Mouse (Mus musculus) midbrain, embryonic 10.5 days (tissue): ENCODE results near the gene Spock1. TPM values are rescaled to one million over a fixed set of nuclear protein-coding genes. Genes with fewer than 3 reads are reported as not detected.
A peak's percentile ranks its signal among the peaks of the same experiment; 100 is the strongest.

Experiments
- DNase-seq: peaks from one replicate; pipeline ENCODE4 v3.0.0-alpha.2; 2017; ENCODE audit warnings: low spot score
- H3K27ac ChIP-seq: fragments of 300-500 bp; sonication (generic); replicated peaks from 2 replicates; pipeline ENCODE4 v1.5.1; 2016; ENCODE audit warnings: mild to moderate bottlenecking
- H3K27me3 ChIP-seq: fragments of 300-500 bp; sonication (generic); 2 replicates; pipeline ENCODE4 v1.6.1; 2016; ENCODE audit warnings: low read depth, mild to moderate bottlenecking; ENCODE audit not compliant: poor library complexity, severe bottlenecking
- H3K36me3 ChIP-seq: fragments of 300-500 bp; sonication (generic); 2 replicates; pipeline ENCODE4 v1.6.1; 2016; ENCODE audit warnings: mild to moderate bottlenecking, moderate library complexity
- H3K4me1 ChIP-seq: fragments of 300-500 bp; sonication (generic); 2 replicates; pipeline ENCODE4 v1.6.1; 2016
- H3K4me3 ChIP-seq: fragments of 300-500 bp; sonication (generic); 2 replicates; pipeline ENCODE4 v1.5.1; 2016; ENCODE audit warnings: mild to moderate bottlenecking, moderate library complexity
- H3K9me3 ChIP-seq: fragments of 300-500 bp; sonication (generic); replicated peaks from 2 replicates; pipeline ENCODE4 v1.6.1; 2016; ENCODE audit warnings: mild to moderate bottlenecking
- WGBS: fragments of 180-500 bp; shearing (Covaris S2); methylation state at CpG from one replicate; pipeline ENCODE4 v1.1.7; 2016; 5-methylcytosine and 5-hydroxymethylcytosine counted together
- polyA plus RNA-seq: library from polyadenylated mRNA; unstranded; fragments of >200 nt; fragmentation: Nextera tagmentation; extraction: Ambion mirVana; gene quantifications from 2 replicates; pipeline ENCODE4 v1.2.1, GENCODE M21; 2016

Gene Spock1
- polyA plus RNA-seq, 1 experiment from 2014 or later: 5.0 TPM

GRCm38 (mm10) chr13:57788299-57788698 is 119.8 kb downstream of the Spock1 start:
- 0 out of 2 replicates have a peak, but pooled peaks cover 6% of the 10 kb centered on the region for H3K9me3 ChIP-seq

DNA sequence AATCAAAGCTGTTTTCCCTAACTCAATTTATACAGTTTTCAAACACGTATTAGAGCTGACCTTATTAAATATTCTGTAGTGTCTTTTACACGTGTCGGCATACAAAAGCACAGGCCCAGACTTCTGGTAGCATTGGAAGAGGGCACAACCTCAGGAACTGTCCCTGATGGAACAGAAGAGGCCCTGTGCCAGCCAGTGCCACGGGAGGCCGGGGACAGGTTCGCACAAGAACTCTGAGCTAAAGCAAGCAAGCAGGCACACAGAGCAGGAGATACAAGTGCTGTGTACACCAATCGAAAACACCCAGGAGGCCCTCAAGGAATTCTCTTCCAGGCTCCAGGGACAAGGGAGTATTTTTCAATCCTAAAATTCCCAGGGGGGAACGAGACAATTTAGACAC is 121.9 kb downstream of the Spock1 start:
- no peak for DNase-seq
- Histone ChIP-seq H3K4me1 (peaks cover 33% of the 10 kb centered on the region), H3K27ac (no peak overlapping the region), H3K4me3 (no peak overlapping the region), H3K27me3 (no peaks in the 10 kb centered on the region), H3K36me3 (no peaks in the 10 kb centered on the region), H3K9me3 (0 out of 2 replicates have a peak, but pooled peaks cover 6% of the 10 kb centered on the region)
- 89% methylated on average over 8 of the region's 8 CpGs for WGBS

More at GRCm38 (mm10) chr13:57788299-57788698, 119.8 kb downstream of the Spock1 start:
- Histone ChIP-seq H3K4me3 (no peak overlapping the region), H3K27me3 (no peaks in the 10 kb centered on the region), H3K27ac (no peak overlapping the region), H3K4me1 (peaks cover 23% of the 10 kb centered on the region), H3K36me3 (no peaks in the 10 kb centered on the region)
- WGBS: 92% methylated on average over 4 of the region's 4 CpGs
- no peak for DNase-seq

GRCm38 (mm10) chr13:57782975-57783374 is 125.2 kb downstream of the Spock1 start:
- WGBS: 79% methylated on average over 12 of the region's 12 CpGs
- DNase-seq: no peak
- Histone ChIP-seq H3K27ac (no peak overlapping the region), H3K4me3 (no peak overlapping the region), H3K27me3 (no peaks in the 10 kb centered on the region), H3K9me3 (peaks cover 10% of the 10 kb centered on the region), H3K4me1 (peaks cover 10% of the 10 kb centered on the region; the same call in 1 of the 2 replicates), H3K36me3 (no peaks in the 10 kb centered on the region)

- no peak for DNase-seq
- WGBS: 80% methylated on average over 6 of the region's 6 CpGs
- Histone ChIP-seq H3K9me3 (peaks cover 9% of the 10 kb centered on the region), H3K27me3 (no peaks in the 10 kb centered on the region), H3K4me1 (peaks cover 10% of the 10 kb centered on the region; the same call in 1 of the 2 replicates), H3K36me3 (no peaks in the 10 kb centered on the region), H3K27ac (no peak overlapping the region), H3K4me3 (no peak overlapping the region)
Measured at GRCm38 (mm10) chr13:57782107-57782561, 126.0 kb downstream of the Spock1 start.

- Histone ChIP-seq H3K27me3 (no peaks in the 10 kb centered on the region), H3K36me3 (no peaks in the 10 kb centered on the region), H3K4me3 (no peak overlapping the region), H3K27ac (no peak overlapping the region), H3K9me3 (peaks cover 9% of the 10 kb centered on the region), H3K4me1 (peaks cover 10% of the 10 kb centered on the region)
- 80% methylated on average over 4 of the region's 4 CpGs for WGBS
- no peak for DNase-seq
Measured at GRCm38 (mm10) chr13:57779146-57779545, 129.0 kb downstream of the Spock1 start.

DNA sequence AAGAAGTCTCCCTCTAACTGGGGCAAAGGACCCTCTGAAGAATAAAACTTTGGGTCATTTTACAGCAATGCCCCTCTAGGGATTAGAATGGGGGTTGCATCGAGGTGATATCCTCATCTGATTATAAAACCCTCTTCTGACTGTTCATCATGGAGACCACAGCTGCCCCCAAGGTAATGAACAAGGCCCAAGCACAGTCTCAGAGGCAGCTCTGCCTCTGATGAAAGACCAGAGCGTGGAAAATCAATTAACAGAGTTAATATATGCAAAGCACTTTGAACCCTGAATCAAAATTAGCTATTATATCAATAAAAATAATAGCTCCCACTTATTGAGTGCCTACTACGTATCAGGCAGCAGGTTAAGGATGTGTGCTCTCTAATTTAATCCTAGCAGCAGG is 129.6 kb downstream of the Spock1 start:
- H3K27ac ChIP-seq: no peak overlapping the region
- peaks cover 9% of the 10 kb centered on the region for H3K9me3 ChIP-seq
- H3K4me3 ChIP-seq: no peak overlapping the region
- no peak for DNase-seq
- H3K4me1 ChIP-seq: peaks cover 10% of the 10 kb centered on the region
- no peaks in the 10 kb centered on the region for H3K27me3 ChIP-seq
- no peaks in the 10 kb centered on the region for H3K36me3 ChIP-seq
- 77% methylated on average over 3 of the region's 3 CpGs for WGBS

- no peaks in the 10 kb centered on the region for H3K27me3 ChIP-seq
- H3K27ac ChIP-seq: no peak overlapping the region
- H3K4me3 ChIP-seq: no peak overlapping the region
- WGBS: 83% methylated on average over 6 of the region's 6 CpGs
- DNase-seq: no peak
- H3K36me3 ChIP-seq: no peaks in the 10 kb centered on the region
- peaks cover 4% of the 10 kb centered on the region; the same call in 1 of the 2 replicates for H3K9me3 ChIP-seq
- H3K4me1 ChIP-seq: peaks cover 16% of the 10 kb centered on the region
Measured at GRCm38 (mm10) chr13:57771998-57772397, 136.1 kb downstream of the Spock1 start.

DNA sequence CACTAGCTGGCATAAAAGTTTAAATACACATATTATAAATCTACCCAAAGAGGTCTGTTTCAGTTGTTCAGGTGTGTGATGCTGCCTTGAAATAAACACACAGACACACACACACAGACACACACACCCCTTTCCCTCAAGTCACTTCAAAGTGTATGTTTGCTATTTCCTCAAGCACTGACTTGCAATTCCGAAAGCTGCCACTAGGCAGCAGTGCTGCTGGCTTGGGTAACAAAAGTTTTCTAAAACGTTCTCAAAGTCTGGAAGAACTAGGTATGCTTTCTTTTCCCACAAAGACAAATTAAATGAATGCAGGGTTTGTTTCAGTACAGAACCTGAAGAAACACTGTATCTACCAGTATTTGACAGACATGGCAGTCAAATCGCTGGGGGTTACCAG is 141.4 kb downstream of the Spock1 start:
- H3K27ac ChIP-seq: no peak overlapping the region
- peaks cover 5% of the 10 kb centered on the region; the same call in 1 of the 2 replicates for H3K9me3 ChIP-seq
- H3K27me3 ChIP-seq: no peaks in the 10 kb centered on the region
- 72% methylated on average over 3 of the region's 3 CpGs for WGBS
- no peaks in the 10 kb centered on the region for H3K36me3 ChIP-seq
- no peak for DNase-seq
- no peak overlapping the region for H3K4me3 ChIP-seq
- peaks cover 16% of the 10 kb centered on the region for H3K4me1 ChIP-seq

- no peak for DNase-seq
- H3K27ac ChIP-seq: no peak overlapping the region
- no peaks in the 10 kb centered on the region for H3K9me3 ChIP-seq
- no peaks in the 10 kb centered on the region for H3K36me3 ChIP-seq
- no peak overlapping the region for H3K4me3 ChIP-seq
- H3K4me1 ChIP-seq: peaks cover 16% of the 10 kb centered on the region
- no peaks in the 10 kb centered on the region for H3K27me3 ChIP-seq
- 96% methylated on average over 5 of the region's 5 CpGs for WGBS
Measured at GRCm38 (mm10) chr13:57761122-57761521, 147.0 kb downstream of the Spock1 start.

GRCm38 (mm10) chr13:57760618-57761017 is 147.5 kb downstream of the Spock1 start:
- Histone ChIP-seq H3K27me3 (no peaks in the 10 kb centered on the region), H3K4me1 (peaks cover 19% of the 10 kb centered on the region), H3K4me3 (no peak overlapping the region), H3K9me3 (no peaks in the 10 kb centered on the region), H3K36me3 (no peaks in the 10 kb centered on the region), H3K27ac (no peak overlapping the region)
- 90% methylated on average over 3 of the region's 3 CpGs for WGBS
- no peak for DNase-seq

DNA sequence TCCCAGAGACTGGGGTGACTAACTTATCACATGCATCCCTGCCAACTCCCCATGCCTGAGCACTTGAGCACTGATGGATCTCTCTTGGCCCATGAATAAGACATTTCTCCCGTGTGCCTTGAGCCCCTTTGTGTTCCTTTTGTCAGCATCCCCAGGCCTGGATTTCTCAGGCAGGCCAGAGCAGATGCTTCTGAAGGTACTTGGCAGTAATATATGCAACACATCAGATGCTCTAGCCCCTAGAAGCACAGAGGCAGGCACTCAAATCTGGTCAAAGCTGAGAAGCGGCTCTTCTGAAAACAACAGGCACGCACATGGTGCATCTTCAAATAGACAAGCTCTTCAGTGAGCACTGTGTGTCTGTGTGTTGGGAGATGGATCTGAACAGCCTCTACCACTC is 151.8 kb downstream of the Spock1 start:
- WGBS: 70% methylated on average over 3 of the region's 3 CpGs
- Histone ChIP-seq H3K36me3 (no peaks in the 10 kb centered on the region), H3K27ac (peak overlapping the region; percentile 52), H3K4me1 (peaks cover 13% of the 10 kb centered on the region), H3K4me3 (no peak overlapping the region), H3K9me3 (no peaks in the 10 kb centered on the region), H3K27me3 (no peaks in the 10 kb centered on the region)
- no peak for DNase-seq

- Histone ChIP-seq H3K4me3 (no peak overlapping the region), H3K4me1 (peaks cover 13% of the 10 kb centered on the region), H3K36me3 (no peaks in the 10 kb centered on the region), H3K27me3 (no peaks in the 10 kb centered on the region), H3K9me3 (peaks cover 8% of the 10 kb centered on the region; the same call in 1 of the 2 replicates), H3K27ac (0 out of 2 replicates have a peak overlapping the region, but pooled peaks have one; percentile 23)
- WGBS: 82% methylated on average over 7 of the region's 7 CpGs
- DNase-seq: no peak
Measured at GRCm38 (mm10) chr13:57750831-57751230, 157.3 kb downstream of the Spock1 start.

DNA sequence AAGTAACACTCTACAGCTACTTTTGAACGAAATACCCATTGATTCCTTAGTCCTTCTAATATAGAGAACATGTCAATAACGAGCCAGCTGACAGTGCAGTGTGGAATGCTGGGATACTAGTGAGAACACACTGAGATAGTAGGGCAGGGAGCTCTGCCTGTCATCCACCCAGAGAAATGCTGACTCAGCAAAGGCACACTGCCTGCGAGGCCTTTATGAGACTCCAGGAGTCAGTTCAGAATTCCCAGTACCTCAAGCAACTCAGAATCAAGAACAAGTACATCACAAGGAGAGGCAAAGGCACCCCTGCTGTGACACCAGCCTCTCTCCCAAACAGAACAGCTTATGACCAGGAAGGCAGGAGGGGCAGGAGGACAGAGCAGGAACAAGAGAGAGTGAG is 163.5 kb downstream of the Spock1 start:
- Histone ChIP-seq H3K4me3 (no peak overlapping the region), H3K4me1 (peaks cover 23% of the 10 kb centered on the region), H3K27ac (no peak overlapping the region), H3K27me3 (no peaks in the 10 kb centered on the region), H3K9me3 (peaks cover 8% of the 10 kb centered on the region; the same call in 1 of the 2 replicates), H3K36me3 (no peaks in the 10 kb centered on the region)
- no peak for DNase-seq
- WGBS: 78% methylated on average over 3 of the region's 3 CpGs
